Mouse (Mus musculus) stomach, postnatal 0 days (tissue): ENCODE data around the gene Tha1.

Experiments used
- CTCF ChIP-seq: IDR thresholded peaks from 2 replicates; pipeline ENCODE4 v1.5.1; 2016; ENCODE audit warnings: antibody characterized with exemption, low read depth, mild to moderate bottlenecking, moderate library complexity
- EP300 ChIP-seq: optimal IDR thresholded peaks from 2 replicates; pipeline ENCODE3; 2016; ENCODE audit warnings: antibody characterized with exemption

GRCm38 (mm10) chr11:117891581-117892175 lies 18.4 kb upstream of the Tha1 start:
- TF ChIP-seq CTCF (no peak), EP300 (no peak)
